Mouse (Mus musculus) ES-E14 (cell line): ENCODE measurements around the gene Pabpn1. TPM values are rescaled to one million over a fixed set of nuclear protein-coding genes. Genes with fewer than 3 reads are reported as not detected.

Experiments used
- DNase-seq: peaks from one replicate; pipeline ENCODE4 v3.0.0-alpha.2; 2013; ENCODE audit warnings: low read depth, low spot score
- H3K27ac ChIP-seq: 2 replicates; pipeline ENCODE4 v1.5.1; 2012; ENCODE audit warnings: low read depth, mild to moderate bottlenecking, low read length, moderate library complexity, mixed read lengths; ENCODE audit not compliant: poor library complexity, insufficient read depth, severe bottlenecking
- H3K36me3 ChIP-seq: 2 replicates; pipeline ENCODE4 v1.6.1; 2012; ENCODE audit warnings: mild to moderate bottlenecking, low read length, moderate library complexity, mixed read lengths; ENCODE audit not compliant: control insufficient read depth, poor library complexity, insufficient read depth, severe bottlenecking
- H3K4me1 ChIP-seq, 2 experiments: fragments of 150-350 bp in 1 of 2; sonication (generic) in 1 of 2; 2 replicates each; pipeline ENCODE4 v1.6.1; 2012; ENCODE audit warnings: low read length in 2 of 2, mild to moderate bottlenecking in 1 of 2, mixed read lengths in 1 of 2; ENCODE audit not compliant: control insufficient read depth in 2 of 2, insufficient read depth in 2 of 2, poor library complexity in 1 of 2
- H3K4me3 ChIP-seq, 2 experiments: fragments of 150-350 bp in 1 of 2; sonication (generic) in 1 of 2; 2 replicates each; pipeline ENCODE4 v1.5.1; 2012; ENCODE audit warnings: low read length in 2 of 2, low read depth in 1 of 2, mild to moderate bottlenecking in 1 of 2, mixed read lengths in 1 of 2; ENCODE audit not compliant: insufficient read depth in 1 of 2, poor library complexity in 1 of 2, severe bottlenecking in 1 of 2
- H3K9ac ChIP-seq: 2 replicates; pipeline ENCODE4 v1.6.1; 2012; ENCODE audit warnings: low read depth, mild to moderate bottlenecking, low read length, mixed read lengths; ENCODE audit not compliant: poor library complexity, insufficient read depth, severe bottlenecking
- H3K9me3 ChIP-seq: fragments of 150-350 bp; sonication (generic); 2 replicates; pipeline ENCODE4 v1.6.1; 2012; ENCODE audit warnings: low read depth, mild to moderate bottlenecking, low read length; ENCODE audit not compliant: control insufficient read depth, insufficient read depth
- CHD2 ChIP-seq: IDR thresholded peaks from 2 replicates; pipeline ENCODE4 v1.6.1; 2014; ENCODE audit warnings: mild to moderate bottlenecking, low read depth, low read length, inconsistent platforms
- HCFC1 ChIP-seq: IDR thresholded peaks from 2 replicates; pipeline ENCODE4 v1.6.1; 2012; ENCODE audit warnings: low read length, inconsistent platforms, borderline replicate concordance; ENCODE audit not compliant: insufficient read depth
- MAFK ChIP-seq: IDR thresholded peaks from 2 replicates; pipeline ENCODE4 v1.6.1; 2014; ENCODE audit warnings: mild to moderate bottlenecking, low read depth, low read length, inconsistent platforms; ENCODE audit not compliant: insufficient read depth
- ZC3H11A ChIP-seq: IDR thresholded peaks from 2 replicates; pipeline ENCODE4 v1.6.1; 2012; ENCODE audit warnings: low read depth, mild to moderate bottlenecking, inconsistent platforms, low read length, borderline replicate concordance
- ZNF384 ChIP-seq: IDR thresholded peaks from 2 replicates; pipeline ENCODE4 v1.6.1; 2012; ENCODE audit warnings: low read depth, low read length, inconsistent platforms
- in situ Hi-C, 2 experiments: fragments of 600-800 bp; cut with MboI; formaldehyde crosslinking; loops; one replicate each; pipeline ENCODE4 v1.15.1; 2025; ENCODE audit warnings: low sequenced_read_pairs in 2 of 2, inconsistent platforms in 1 of 2; ENCODE audit not compliant: unreplicated experiment in 2 of 2
- total RNA-seq: library from RNA; depleted of rRNA; stranded (reverse); fragments of 300-350 nt; gene quantifications from 2 replicates; pipeline ENCODE4 v1.2.3, GENCODE M21; 2012

The Pabpn1 gene
- total RNA-seq, 1 experiment: 76.8 TPM

DNA sequence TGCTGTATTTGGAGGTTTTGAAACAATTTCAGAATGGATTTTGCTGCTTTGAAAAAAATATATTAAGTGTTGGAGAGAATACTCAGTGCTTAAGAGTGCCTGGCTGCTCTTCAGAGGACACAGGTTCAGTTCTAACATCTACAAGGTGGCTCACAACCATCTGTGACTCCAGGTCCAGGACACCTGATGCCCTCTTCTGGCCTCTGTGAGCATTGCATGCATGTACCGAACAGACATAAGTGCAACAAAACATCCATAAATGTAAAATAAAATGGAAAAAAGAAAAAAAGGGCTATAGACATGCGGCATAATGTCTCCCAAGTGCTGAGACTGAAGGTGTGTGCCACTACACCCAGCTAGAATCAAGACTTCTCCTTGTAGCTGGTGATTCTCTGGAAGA lies 31.8 kb upstream of the Pabpn1 start:
- no peak for DNase-seq
- Histone ChIP-seq H3K36me3 (peaks cover 9% of the 10 kb centered on the region), H3K9me3 (no peaks in the 10 kb centered on the region), H3K4me3 (no peak overlapping the region), H3K9ac (no peak overlapping the region), H3K27ac (no peak overlapping the region), H3K4me1 (no peaks in the 10 kb centered on the region)
- TF ChIP-seq MAFK: no peak
- 0 out of 2 replicates have a peak, but pooled peaks have one; percentile 5 for TF ChIP-seq ZC3H11A
- no peak for TF ChIP-seq CHD2
- in situ Hi-C loops: no loop called here

DNA sequence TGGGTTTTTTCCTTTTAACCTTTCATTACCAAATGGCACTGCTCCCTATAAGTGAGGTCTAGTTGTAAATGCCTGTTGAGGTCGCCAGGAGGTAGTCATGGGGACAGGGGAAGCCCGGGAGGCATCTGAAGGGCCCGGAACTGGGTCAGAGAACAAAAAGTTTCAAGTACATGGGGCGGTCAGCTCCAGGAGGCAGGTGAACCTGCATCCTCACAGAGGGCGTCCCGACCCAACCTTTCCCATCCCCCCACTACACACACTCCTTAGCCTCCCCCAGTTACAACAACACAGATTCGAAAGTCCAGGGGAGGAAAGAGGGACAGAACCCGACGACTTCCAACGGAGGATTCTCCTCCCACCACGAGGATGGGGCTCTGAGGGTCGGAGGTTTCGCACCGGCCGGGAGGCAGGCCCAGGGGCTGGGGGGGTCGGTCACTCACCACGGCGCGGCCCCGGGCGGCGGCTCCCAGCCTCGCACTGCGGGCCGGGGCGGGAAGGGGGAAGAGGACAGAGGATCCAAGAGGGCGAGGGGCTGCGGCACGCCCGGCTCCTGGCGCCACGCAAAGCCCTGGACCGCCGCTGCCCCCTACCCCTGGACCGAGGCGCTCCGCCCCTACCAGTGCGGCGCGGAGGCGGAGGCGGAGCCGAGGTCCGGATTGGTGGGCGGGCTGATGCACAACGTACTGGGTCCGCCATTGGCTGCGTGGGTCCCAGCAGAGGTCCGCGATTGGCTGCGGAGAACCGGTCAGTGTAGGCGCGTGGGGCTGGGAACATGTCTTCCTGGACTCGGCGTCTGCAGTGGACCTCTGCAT lies 28.6 kb upstream of the Pabpn1 start:
- H3K4me3 ChIP-seq: peak overlapping the region; percentile 88 to 94
- DNase-seq: peak; percentile 64
- peak overlapping the region; percentile 81 for H3K9ac ChIP-seq
- H3K4me1 ChIP-seq: 0 out of 4 replicates have a peak, but pooled peaks cover 0 to 2% of the 10 kb centered on the region in 2 experiments
- no peaks in the 10 kb centered on the region for H3K9me3 ChIP-seq
- no peaks in the 10 kb centered on the region for H3K36me3 ChIP-seq
- in situ Hi-C loops: no loop called here
- no peak for TF ChIP-seq CHD2
- TF ChIP-seq ZC3H11A: no peak
- TF ChIP-seq HCFC1: no peak
- TF ChIP-seq ZNF384: no peak
- no peak for TF ChIP-seq MAFK
- H3K27ac ChIP-seq: no peak overlapping the region

DNA sequence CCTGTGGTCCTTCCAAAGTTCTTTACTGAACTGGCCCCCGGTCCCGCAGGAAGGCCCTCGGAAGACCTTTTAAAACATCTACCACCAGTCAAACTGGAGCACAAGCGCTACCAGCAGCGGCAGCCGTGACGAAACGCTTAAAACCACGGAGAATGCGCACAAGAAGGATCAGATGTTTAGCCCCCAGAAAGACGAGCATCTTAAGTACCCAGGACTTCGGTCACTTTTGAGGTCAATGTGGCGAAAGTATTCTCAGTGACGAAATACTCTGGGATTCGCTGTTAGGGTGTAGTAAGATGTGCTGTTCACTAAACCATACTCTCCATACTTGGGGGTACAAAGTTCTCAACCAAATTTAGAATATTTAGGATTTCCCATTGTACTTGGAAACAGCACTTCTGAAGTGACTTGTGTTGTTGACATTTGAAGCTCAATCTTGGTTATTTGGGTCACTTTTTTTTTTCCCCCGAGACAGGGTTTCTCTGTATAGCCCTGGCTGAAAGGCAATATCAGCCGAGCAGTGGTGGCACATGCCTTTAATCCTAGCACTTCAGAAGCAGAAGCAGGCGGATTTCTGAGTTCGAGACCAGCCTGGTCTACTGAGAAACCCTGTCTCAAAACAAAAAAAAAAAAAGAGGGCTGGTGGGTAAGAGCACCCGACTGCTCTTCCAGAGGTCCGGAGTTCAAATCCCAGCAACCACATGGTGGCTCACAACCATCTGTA lies 27.8 kb upstream of the Pabpn1 start:
- Histone ChIP-seq H3K4me3 (peak overlapping the region; percentile 88 to 94), H3K36me3 (no peaks in the 10 kb centered on the region), H3K4me1 (0 out of 4 replicates have a peak, but pooled peaks cover 0 to 2% of the 10 kb centered on the region in 2 experiments), H3K9ac (peak overlapping the region; percentile 66), H3K9me3 (no peaks in the 10 kb centered on the region), H3K27ac (no peak overlapping the region)
- in situ Hi-C loops: no loop called here
- no peak for DNase-seq
- TF ChIP-seq HCFC1 (no peak), ZC3H11A (no peak), MAFK (no peak), ZNF384 (no peak), CHD2 (no peak)

DNA sequence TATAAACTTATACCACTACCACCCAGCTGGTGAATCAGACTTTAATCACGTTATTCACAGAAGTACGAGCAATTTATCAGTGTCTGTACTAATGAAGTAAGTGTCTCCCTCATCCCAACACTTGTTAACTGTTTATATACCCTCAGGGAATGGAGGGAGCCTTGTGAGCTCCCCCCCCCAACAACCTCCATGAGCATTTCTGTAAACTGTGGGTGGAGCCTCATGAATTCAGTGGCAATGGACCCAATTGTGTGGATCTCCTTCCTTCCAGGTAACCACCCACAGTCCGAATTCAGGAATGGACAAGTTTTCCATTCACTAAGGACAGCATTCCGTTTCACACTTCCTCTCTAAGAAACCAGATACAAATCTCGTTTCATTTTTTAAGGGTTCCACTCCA lies 26.7 kb upstream of the Pabpn1 start:
- no peak for DNase-seq
- 0 out of 4 replicates have a peak, but pooled peaks cover 0 to 2% of the 10 kb centered on the region in 2 experiments for H3K4me1 ChIP-seq
- no peak for TF ChIP-seq ZC3H11A
- TF ChIP-seq MAFK: no peak
- TF ChIP-seq CHD2: no peak
- TF ChIP-seq ZNF384: no peak
- no peak for TF ChIP-seq HCFC1
- in situ Hi-C loops: no loop called here
- H3K9ac ChIP-seq: no peak overlapping the region
- H3K9me3 ChIP-seq: no peaks in the 10 kb centered on the region
- no peak overlapping the region for H3K27ac ChIP-seq
- no peaks in the 10 kb centered on the region for H3K36me3 ChIP-seq
- no peak overlapping the region for H3K4me3 ChIP-seq
